ENCODE assay signal across 1 mouse cellular context in the genomic region with DNA sequence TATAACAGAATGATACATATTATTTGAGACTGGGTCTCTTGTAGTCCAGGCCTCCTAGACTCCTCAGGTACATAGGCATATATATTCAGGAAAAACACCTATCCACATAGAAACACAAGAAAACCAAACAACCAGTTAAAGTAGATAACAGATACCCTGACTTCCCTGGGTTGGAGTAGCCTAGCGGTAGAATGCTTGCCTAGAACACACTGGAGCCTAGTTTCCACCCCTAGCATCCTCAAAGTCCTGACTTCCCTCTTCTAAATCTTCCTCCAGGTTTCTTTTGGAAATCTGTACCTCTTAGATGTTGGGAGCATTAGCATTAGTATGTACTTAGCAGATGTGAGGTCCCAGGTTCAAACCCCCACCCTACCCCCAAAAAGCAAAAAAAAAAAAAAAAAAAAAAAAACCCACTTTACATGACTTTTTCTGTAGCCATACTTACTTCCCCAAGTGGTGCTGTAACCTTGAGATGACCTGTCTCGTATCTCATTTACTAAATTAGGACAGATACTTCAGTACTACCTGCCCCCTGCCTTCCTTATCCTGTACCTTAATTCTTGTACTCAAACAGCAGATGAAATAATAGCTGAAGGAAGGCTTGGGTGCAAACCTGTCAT.
A peak's percentile ranks its signal among the peaks of the same experiment; 100 is the strongest.
TF ChIP-seq lines count a peak whose summit lies in the region.

No protein-coding gene starts in this region.

TF ChIP-seq in MEL, 35 proteins besides CTCF, POLR2A, EP300 and RAD21:
- TF ChIP-seq ZNF384 (IDR thresholded peaks at IDR 0.05; ENCODE audit: low read depth, low read length) (peak; percentile 83), TAL1 (IDR thresholded peaks at IDR 0.05; ENCODE audit: low read length) (no peak)
